Mouse (Mus musculus) frontal cortex, adult (tissue): ENCODE measurements around the gene Aldoart2.
A peak's percentile ranks its signal among the peaks of the same experiment; 100 is the strongest.
"Not testable (repeated sequence)": the region's sequence is repeated elsewhere in the genome, so short reads cannot be mapped to it uniquely, and the experiment has no call there.

Source experiments
- ATAC-seq: cut with Nextera tagmentation; 2 replicates; pipeline ENCODE4 v1.9.2; 2017; ENCODE audit warnings: mild to moderate bottlenecking, moderate library complexity, mixed read lengths; ENCODE audit not compliant: low TSS enrichment

Gene Aldoart2

DNA sequence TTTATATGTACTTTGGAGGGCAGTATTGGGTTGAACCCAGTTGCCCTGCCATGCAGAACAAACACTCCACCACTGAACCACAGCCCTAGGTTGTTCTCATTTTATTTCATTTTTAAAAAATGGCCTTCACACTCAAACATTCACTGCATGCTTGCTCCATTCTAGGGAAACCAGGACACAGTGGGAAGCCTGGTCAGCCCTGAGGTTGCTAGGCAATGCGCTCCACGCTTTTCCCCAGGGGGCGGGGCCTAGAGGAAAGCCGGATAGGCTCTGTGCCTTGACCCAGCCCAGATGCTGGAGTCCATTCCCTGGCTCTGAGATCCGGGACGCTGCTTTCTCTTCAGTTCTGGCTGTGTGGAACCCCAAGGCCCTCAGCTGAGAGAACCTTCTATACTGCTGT is 8.8 kb downstream of the Aldoart2 start:
- ATAC-seq: no peak

DNA sequence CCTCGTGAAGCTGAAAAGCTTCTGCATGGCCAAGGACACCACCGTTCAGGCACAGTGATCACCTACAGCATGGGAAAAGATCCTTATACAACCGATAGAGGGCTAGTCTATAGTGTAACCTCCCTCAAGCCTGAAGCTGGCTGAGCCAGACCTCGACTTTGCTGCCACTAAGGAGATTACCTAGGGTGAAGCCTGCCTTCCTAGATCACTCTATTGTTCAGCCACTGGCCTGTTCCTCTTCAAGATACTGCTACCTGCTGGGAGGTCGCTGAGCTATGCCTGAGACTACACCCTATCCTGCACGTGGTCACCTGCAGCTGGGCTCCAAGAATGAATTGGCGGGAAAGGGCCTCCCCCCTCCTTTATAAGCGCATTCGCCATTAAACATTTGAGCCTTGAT is 21.9 kb downstream of the Aldoart2 start:
- not testable (repeated sequence) for ATAC-seq

- no peak for ATAC-seq
These were observed 33.5 kb downstream of the Aldoart2 start for GRCm38 (mm10) chr12:55598537-55598886.

GRCm38 (mm10) chr12:55598887-55599561 is 34.0 kb downstream of the Aldoart2 start, which contains the start of gene Insm2:
TSS of gene Insm2 (plus strand) at chr12:55599427.
- peak; percentile 36; the same call in 1 of the 2 replicates for ATAC-seq

GRCm38 (mm10) chr12:55599639-55600502 is 34.8 kb downstream of the Aldoart2 start:
- ATAC-seq: peak; percentile 50

DNA sequence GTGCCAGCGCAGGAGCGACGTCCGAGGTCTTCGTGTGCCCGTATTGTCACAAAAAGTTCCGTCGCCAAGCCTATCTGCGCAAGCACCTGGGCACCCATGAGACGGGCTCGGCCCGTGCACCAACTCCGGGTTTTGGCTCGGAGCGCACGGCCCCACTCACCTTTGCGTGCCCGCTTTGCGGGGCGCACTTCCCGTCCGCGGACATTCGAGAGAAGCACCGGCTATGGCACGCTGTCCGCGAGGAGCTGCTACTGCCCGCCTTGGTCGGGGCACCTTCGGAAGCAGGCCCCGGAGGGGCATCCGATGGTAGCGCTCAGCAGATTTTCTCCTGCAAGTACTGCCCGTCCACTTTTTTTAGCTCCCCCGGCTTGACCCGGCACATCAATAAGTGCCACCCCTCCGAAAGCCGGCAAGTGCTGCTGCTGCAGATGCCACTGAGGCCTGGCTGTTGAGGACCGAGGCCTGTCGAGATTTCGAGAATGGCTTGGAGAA is 35.5 kb downstream of the Aldoart2 start:
- ATAC-seq: no peak

- no peak for ATAC-seq
These were observed 39.4 kb downstream of the Aldoart2 start for GRCm38 (mm10) chr12:55604411-55604810.

GRCm38 (mm10) chr12:55607902-55608301 is 42.9 kb downstream of the Aldoart2 start:
- no peak for ATAC-seq

GRCm38 (mm10) chr12:55610812-55611211 is 45.8 kb downstream of the Aldoart2 start:
- no peak for ATAC-seq
